Mouse (Mus musculus): ENCODE results near the gene 1110059E24Rik.

Gene 1110059E24Rik

GRCm38 (mm10) chr19:21571223-21571980 lies 81.4 kb downstream of the 1110059E24Rik start:
- peak; percentile 82 for DNase-seq

- peak; percentile 3 for DNase-seq
Measured at GRCm38 (mm10) chr19:21570778-21571177, 82.0 kb downstream of the 1110059E24Rik start.

GRCm38 (mm10) chr19:21568528-21569185 lies 84.1 kb downstream of the 1110059E24Rik start:
- DNase-seq: no peak

- DNase-seq: no peak
Measured at GRCm38 (mm10) chr19:21567933-21568332, 84.8 kb downstream of the 1110059E24Rik start.

GRCm38 (mm10) chr19:21566484-21566883 lies 86.3 kb downstream of the 1110059E24Rik start:
- DNase-seq: no peak

GRCm38 (mm10) chr19:21564461-21564797 lies 88.3 kb downstream of the 1110059E24Rik start:
- no peak for DNase-seq

GRCm38 (mm10) chr19:21563789-21564460 lies 88.9 kb downstream of the 1110059E24Rik start:
- DNase-seq: peak; percentile 70

- DNase-seq: no peak
Measured at GRCm38 (mm10) chr19:21562996-21563395, 89.8 kb downstream of the 1110059E24Rik start.

GRCm38 (mm10) chr19:21552801-21553200 lies 100.0 kb downstream of the 1110059E24Rik start:
- no peak for DNase-seq

- DNase-seq: no peak
Measured at GRCm38 (mm10) chr19:21551921-21552536, 100.7 kb downstream of the 1110059E24Rik start.

- no peak for DNase-seq
Measured at GRCm38 (mm10) chr19:21549713-21550112, 103.1 kb downstream of the 1110059E24Rik start.

- no peak for DNase-seq
Measured at GRCm38 (mm10) chr19:21548947-21549346, 103.8 kb downstream of the 1110059E24Rik start.

GRCm38 (mm10) chr19:21537125-21537524 lies 115.7 kb downstream of the 1110059E24Rik start:
- no peak for DNase-seq
